Mouse (Mus musculus) forebrain, embryonic 10.5 days (tissue): ENCODE measurements around the gene Ica1. TPM values are rescaled to one million over a fixed set of nuclear protein-coding genes. Genes with fewer than 3 reads are reported as not detected.

Experiments used
- DNase-seq: peaks from one replicate; pipeline ENCODE4 v3.0.0-alpha.2; 2017; ENCODE audit warnings: low spot score; ENCODE audit errors: extremely low spot score
- H3K27ac ChIP-seq: fragments of 300-500 bp; sonication (generic); 2 replicates; pipeline ENCODE4 v1.5.1; 2016; ENCODE audit warnings: mild to moderate bottlenecking
- H3K27me3 ChIP-seq: fragments of 300-500 bp; sonication (generic); 2 replicates; pipeline ENCODE4 v1.6.1; 2016; ENCODE audit warnings: mild to moderate bottlenecking; ENCODE audit not compliant: poor library complexity, severe bottlenecking
- H3K36me3 ChIP-seq: fragments of 300-500 bp; sonication (generic); replicated peaks from 2 replicates; pipeline ENCODE4 v1.6.1; 2016; ENCODE audit warnings: mild to moderate bottlenecking, moderate library complexity
- H3K4me1 ChIP-seq: fragments of 300-500 bp; sonication (generic); 2 replicates; pipeline ENCODE4 v1.6.1; 2016
- H3K4me3 ChIP-seq: fragments of 300-500 bp; sonication (generic); 2 replicates; pipeline ENCODE4 v1.5.1; 2016; ENCODE audit warnings: mild to moderate bottlenecking, moderate library complexity
- H3K9me3 ChIP-seq: fragments of 300-500 bp; sonication (generic); 2 replicates; pipeline ENCODE4 v1.6.1; 2016; ENCODE audit warnings: mild to moderate bottlenecking, moderate library complexity
- WGBS: fragments of 180-500 bp; shearing (Covaris S2); methylation state at CpG from one replicate; pipeline ENCODE4 v1.1.7; 2016; 5-methylcytosine and 5-hydroxymethylcytosine counted together
- polyA plus RNA-seq: library from polyadenylated mRNA; unstranded; fragments of >200 nt; fragmentation: Nextera tagmentation; extraction: Ambion mirVana; gene quantifications from 2 replicates; pipeline ENCODE4 v1.2.1, GENCODE M21; 2016

Ica1 gene
- polyA plus RNA-seq, 1 experiment from 2014 or later, result 15.2 TPM

DNA sequence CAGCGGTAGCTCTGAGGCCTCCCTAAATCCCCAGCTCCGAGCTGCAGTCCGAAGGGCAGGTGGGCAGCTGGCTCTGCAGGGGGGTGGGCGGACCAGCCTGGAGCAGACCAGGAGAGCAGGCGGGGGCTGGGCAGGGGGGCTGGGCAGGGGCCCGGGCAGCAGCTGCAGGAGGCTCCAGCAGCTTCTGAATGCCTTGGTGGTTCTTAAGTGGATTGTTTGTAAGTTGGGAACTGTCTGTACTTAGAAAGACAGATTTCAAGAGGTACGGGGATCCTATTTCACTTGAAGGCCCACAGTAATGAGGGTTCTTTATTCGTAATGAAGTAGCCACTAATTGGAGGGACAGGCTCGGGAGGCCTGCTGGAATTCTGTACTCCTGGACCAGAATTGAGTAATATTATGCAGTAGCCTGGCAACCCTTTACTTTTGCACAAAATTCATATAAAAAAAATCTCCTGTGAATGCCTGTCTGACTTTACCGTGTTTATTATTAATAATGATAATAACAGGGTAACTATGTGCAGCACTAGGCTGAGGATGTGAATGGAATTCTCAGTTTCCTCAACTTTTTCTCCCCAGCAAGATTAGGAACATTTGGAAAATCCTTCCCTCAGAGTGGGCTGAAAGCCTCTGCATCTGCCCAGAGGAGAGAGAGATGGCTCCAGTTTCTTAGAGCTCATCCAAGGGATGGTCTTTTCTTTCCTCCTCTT is 84.2 kb downstream of the Ica1 start:
- WGBS, result 8% methylated on average over 10 of the region's 10 CpGs
- Histone ChIP-seq H3K36me3 (no peaks in the 10 kb centered on the region), H3K27ac (peak overlapping the region; percentile 88), H3K9me3 (no peaks in the 10 kb centered on the region; the same call in 1 of the 2 replicates), H3K4me3 (peak overlapping the region; percentile 22), H3K27me3 (no peaks in the 10 kb centered on the region), H3K4me1 (peaks cover 33% of the 10 kb centered on the region)
- DNase-seq, result peak; percentile 69

DNA sequence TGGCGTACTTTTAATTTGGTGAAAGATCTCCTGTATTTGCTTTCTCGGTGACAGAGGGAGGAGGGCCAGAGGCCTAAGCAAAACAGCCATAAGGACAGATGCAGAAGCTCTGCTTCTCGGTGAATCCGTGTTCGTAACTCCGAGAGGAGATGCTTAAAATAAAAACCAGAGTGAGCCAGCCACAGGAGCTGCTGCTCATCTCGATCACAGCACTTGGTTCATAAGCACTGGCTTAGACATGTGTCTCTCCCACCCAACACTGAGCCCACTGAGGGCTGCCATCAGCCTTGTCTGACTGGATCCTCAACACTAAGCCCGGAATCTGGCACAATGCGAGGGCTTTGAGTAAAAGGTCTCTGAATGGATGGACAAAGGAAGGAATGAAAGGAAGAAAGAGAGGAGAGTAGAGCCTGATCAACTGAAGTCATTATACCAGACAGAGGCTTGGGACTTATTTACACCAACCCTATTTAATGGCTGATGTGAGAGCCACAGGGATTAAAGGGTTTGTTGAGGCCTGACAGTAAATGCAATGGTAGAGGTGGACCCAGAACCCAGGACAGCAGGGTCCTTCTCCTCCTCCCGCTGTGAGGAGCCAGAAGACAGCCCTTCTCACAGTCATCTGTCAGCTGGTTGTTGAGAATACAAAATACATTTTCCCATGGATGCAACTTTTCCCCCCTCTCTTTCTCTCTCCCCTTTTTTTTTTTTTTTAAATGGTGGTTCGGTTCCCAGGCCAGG is 85.0 kb downstream of the Ica1 start:
- peaks cover 33% of the 10 kb centered on the region for H3K4me1 ChIP-seq
- peak overlapping the region; percentile 88 for H3K27ac ChIP-seq
- 23% methylated on average over 11 of the region's 11 CpGs for WGBS
- H3K4me3 ChIP-seq, result peak overlapping the region; percentile 22; the same call in 1 of the 2 replicates
- H3K36me3 ChIP-seq, result no peaks in the 10 kb centered on the region
- no peaks in the 10 kb centered on the region for H3K27me3 ChIP-seq
- DNase-seq, result peak; percentile 35
- no peaks in the 10 kb centered on the region; the same call in 1 of the 2 replicates for H3K9me3 ChIP-seq

DNA sequence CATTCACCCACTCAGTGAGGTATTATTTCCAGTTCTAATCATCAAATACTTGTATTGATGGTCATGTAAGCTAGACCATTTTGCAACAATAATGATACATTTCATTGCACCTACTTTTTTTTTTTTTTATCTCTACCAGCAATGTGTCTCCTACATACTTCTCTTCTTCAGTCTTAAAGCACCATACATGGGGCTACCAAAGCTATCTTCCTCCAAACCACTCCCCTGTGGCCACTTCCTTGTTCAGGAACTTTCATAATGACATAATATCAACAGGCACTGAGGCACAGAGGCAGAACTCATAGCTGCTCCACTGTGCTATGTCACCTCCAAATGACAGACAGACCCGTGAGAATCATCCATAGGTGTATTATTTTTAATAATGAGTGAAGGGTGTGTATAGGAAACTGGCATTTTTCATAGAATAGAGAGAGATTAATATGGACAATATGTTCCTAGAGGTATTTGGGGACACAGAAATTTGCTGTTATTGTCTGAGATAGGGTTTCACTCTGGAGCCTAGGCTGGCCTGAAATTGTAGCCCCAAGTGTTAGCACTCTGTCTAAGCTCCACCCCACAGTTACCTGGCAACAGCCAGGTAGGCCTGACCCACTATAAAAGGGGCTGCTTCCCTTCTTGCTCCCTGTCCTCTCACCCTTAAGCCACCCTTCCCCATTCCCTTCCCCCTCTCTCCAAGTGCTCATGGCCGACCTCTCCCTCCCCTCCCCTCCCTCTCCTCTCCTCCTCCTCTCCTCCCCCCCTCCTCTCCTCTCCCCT is 86.9 kb downstream of the Ica1 start:
- Histone ChIP-seq H3K36me3 (no peaks in the 10 kb centered on the region), H3K9me3 (no peaks in the 10 kb centered on the region; the same call in 1 of the 2 replicates), H3K4me1 (peaks cover 33% of the 10 kb centered on the region), H3K27ac (no peak overlapping the region), H3K4me3 (no peak overlapping the region), H3K27me3 (no peaks in the 10 kb centered on the region)
- 51% methylated on average over 2 of the region's 2 CpGs for WGBS
- no peak for DNase-seq

DNA sequence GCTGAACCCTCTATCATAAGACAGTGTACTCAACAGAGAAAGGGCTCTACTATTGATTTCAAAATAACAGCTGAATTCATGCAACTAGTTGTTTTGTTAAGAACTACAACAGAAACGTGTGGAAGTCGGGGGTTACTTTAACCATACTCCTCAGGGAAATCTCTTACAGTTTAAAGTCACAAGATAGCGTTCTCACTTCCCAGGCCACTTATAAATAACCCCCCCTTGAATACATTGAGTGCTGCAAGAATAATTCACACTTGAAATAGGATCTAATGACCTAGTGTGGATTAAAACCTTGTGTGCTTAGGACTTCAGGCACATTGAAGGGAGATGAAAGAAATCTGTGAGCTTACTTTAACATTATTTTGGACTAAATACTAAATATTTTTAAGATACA is 87.8 kb downstream of the Ica1 start:
- no peak for DNase-seq
- no peaks in the 10 kb centered on the region for H3K27me3 ChIP-seq
- no peaks in the 10 kb centered on the region for H3K36me3 ChIP-seq
- H3K4me1 ChIP-seq, result peaks cover 33% of the 10 kb centered on the region
- 80% methylated on average over 3 of the region's 3 CpGs for WGBS
- H3K27ac ChIP-seq, result no peak overlapping the region
- H3K9me3 ChIP-seq, result no peaks in the 10 kb centered on the region
- no peak overlapping the region for H3K4me3 ChIP-seq

DNA sequence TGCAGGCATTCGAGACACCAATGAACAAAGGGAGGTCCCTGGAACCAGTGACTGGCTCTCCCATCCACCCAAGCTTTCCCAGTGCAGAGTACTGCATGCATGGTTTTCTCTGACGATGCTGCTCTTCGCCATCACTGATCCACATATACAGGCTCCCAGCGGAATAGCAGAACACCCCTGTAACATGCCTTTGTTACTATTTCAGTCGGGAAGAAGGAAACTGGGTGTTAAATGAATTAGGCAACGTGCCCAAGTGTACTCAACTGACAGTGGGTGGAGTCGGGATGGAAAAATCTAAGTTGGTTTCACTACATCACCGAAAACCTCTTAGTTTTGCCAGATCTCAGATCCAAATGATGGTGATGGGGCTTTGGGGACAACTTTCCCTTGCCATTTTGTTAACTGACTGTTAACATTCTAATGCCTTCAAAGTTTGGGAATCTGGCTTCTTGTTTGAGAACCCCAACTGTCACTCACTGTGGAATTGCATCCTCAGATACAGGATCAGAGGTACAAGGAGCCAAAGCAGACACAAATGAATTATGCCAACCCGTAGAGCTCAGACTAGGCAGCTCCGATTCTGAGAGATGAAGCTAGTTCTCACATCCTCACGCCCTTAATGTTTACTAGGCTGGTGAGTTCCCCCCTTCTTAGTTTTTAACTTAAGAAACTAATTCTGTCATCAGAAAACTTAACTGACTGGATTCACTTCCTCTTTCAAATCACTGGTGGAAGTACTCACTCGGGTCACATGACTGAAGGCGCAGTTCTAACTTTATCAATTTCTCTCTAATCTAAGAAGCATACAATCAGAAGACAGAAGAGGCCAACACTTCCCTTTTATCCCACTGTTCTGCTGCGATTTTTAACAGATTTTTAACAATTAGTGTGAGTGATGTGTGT is 91.4 kb downstream of the Ica1 start:
- H3K4me1 ChIP-seq, result peaks cover under 1% of the 10 kb centered on the region; the same call in 1 of the 2 replicates
- no peaks in the 10 kb centered on the region for H3K27me3 ChIP-seq
- 90% methylated on average over 14 of the region's 14 CpGs for WGBS
- no peaks in the 10 kb centered on the region for H3K36me3 ChIP-seq
- DNase-seq, result no peak
- no peak overlapping the region for H3K27ac ChIP-seq
- H3K9me3 ChIP-seq, result no peaks in the 10 kb centered on the region
- no peak overlapping the region for H3K4me3 ChIP-seq

DNA sequence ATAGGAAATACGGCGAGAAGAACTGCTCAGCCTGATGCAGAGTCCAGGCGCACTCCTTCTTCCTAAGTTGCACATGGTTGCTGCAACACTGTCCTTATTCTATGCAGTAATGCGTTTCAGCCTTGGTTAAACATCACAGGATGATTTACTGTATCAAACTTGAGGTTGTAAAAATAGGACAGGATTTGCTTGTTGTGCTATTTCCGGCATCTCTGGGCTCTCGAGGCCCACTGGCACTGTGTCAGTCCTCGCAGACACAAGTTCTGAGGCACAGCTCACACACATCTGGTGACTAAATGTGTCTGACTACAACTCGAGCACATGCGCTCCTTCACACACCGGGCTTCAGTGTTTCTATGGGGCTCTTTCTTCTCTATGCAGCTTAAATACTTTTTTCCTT is 94.9 kb downstream of the Ica1 start:
- H3K36me3 ChIP-seq, result no peaks in the 10 kb centered on the region
- WGBS, result 92% methylated on average over 10 of the region's 10 CpGs
- no peak for DNase-seq

DNA sequence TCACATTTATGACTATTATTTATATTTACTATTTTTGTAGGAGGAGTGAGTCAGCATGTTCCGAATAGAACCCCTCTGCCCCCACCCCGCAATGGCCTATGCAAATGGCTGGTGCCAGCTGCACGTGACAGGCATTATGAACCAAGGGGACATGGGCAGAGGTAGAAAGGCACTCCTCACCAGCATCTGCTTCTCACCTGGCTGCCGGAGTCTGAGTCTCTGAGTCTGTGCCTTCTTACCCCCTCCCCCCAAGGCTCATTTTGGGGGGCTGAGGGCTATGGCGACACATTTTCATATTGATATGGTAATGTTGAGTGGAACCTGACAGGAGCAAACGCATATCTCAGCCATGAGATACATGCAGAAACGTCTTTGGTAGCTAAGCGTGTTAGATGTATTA is 97.4 kb downstream of the Ica1 start:
- H3K9me3 ChIP-seq, result no peaks in the 10 kb centered on the region
- no peaks in the 10 kb centered on the region for H3K4me1 ChIP-seq
- H3K27me3 ChIP-seq, result no peaks in the 10 kb centered on the region
- H3K36me3 ChIP-seq, result no peaks in the 10 kb centered on the region
- WGBS, result 92% methylated on average over 8 of the region's 8 CpGs
- no peak for DNase-seq
- no peak overlapping the region for H3K4me3 ChIP-seq
- H3K27ac ChIP-seq, result no peak overlapping the region

More for the DNA sequence above, 94.9 kb downstream of the Ica1 start:
- H3K27me3 ChIP-seq, result no peaks in the 10 kb centered on the region
- H3K9me3 ChIP-seq, result no peaks in the 10 kb centered on the region
- H3K27ac ChIP-seq, result no peak overlapping the region
- no peak overlapping the region for H3K4me3 ChIP-seq
- H3K4me1 ChIP-seq, result no peaks in the 10 kb centered on the region

DNA sequence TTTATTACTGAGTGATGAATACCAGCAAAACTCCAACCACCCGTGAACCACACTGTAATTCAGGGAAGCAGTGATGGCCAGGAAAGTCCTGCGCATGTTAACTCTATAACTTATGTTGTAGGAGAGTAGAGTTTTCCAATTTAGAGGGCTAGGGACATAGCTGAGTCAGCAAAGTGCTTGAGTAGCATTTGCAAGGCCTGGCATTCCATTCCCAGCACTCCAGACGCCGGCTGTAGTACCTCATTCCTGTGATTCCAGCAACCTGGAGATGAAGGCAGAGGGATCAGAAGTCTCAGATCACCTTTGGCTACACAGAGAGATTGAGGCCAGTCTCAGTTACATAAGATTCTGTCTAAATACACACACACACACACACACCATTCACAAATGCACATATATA is 105.3 kb downstream of the Ica1 start:
- Histone ChIP-seq H3K36me3 (no peaks in the 10 kb centered on the region), H3K4me1 (no peaks in the 10 kb centered on the region), H3K4me3 (no peak overlapping the region), H3K27ac (no peak overlapping the region), H3K9me3 (no peaks in the 10 kb centered on the region), H3K27me3 (no peaks in the 10 kb centered on the region)
- DNase-seq, result no peak
- WGBS, result 91% methylated on average over 4 of the region's 4 CpGs

DNA sequence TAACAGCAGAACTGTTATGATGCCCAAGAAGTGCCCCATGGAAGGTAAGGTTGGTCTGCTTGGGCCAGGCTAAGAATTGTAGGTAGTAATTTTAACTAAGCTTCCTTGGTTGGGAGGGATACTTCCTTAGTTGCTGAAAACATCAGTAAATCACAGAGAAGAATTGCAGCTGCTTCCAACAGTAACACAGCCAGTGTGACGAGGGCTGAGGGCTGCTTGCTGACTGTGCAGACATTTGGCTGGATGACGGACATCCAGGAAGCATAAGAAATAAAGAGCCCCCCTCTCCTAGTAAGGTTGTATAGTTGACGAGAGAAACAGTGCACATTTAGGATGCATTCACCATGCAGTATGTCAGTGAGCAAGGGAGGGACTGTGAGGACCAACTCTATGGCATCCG is 108.9 kb downstream of the Ica1 start:
- no peak overlapping the region for H3K4me3 ChIP-seq
- H3K27ac ChIP-seq, result no peak overlapping the region
- WGBS, result 91% methylated on average over 4 of the region's 4 CpGs
- no peaks in the 10 kb centered on the region for H3K36me3 ChIP-seq
- no peaks in the 10 kb centered on the region for H3K9me3 ChIP-seq
- no peaks in the 10 kb centered on the region for H3K4me1 ChIP-seq
- no peaks in the 10 kb centered on the region for H3K27me3 ChIP-seq
- no peak for DNase-seq

DNA sequence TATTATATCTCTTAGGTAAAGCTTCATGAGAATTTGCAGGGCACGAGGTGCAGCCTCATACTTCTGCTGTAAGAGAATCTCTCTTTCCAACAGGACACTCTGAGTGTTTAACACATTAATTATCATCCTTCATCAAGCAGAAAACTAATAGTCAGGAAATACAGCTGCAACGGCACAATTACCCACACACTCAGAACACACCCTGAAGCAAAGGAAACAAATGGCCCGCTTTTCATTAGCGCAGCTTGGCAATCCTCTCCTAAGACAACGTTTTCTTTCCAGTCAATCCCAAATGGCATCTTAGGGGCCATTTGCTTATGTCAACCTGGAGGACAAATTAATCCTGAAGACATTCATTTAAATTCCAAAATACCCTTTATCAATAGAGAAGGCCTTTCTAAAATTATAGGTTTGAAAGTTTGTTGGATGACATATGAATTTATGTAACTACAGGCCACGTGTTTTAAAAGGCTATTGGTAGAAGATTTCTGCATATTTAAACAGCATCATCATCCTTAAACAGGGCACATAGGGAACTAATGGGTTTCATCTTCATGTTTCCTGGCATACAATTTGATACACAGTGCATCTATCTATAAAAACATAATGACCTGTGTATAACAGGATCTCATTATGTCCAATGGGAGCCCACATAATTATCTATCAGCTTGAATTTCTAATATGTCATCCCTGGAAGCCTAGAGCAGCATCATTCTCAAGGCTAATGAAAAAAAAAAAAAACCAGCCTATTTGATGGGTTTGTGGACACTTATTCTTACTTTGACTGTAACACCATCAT is 110.1 kb downstream of the Ica1 start:
- H3K36me3 ChIP-seq, result no peaks in the 10 kb centered on the region
- peaks cover 4% of the 10 kb centered on the region for H3K4me1 ChIP-seq
- H3K4me3 ChIP-seq, result no peak overlapping the region
- WGBS, result 76% methylated on average over 6 of the region's 6 CpGs
- DNase-seq, result no peak
- H3K9me3 ChIP-seq, result no peaks in the 10 kb centered on the region
- no peaks in the 10 kb centered on the region for H3K27me3 ChIP-seq
- no peak overlapping the region for H3K27ac ChIP-seq

DNA sequence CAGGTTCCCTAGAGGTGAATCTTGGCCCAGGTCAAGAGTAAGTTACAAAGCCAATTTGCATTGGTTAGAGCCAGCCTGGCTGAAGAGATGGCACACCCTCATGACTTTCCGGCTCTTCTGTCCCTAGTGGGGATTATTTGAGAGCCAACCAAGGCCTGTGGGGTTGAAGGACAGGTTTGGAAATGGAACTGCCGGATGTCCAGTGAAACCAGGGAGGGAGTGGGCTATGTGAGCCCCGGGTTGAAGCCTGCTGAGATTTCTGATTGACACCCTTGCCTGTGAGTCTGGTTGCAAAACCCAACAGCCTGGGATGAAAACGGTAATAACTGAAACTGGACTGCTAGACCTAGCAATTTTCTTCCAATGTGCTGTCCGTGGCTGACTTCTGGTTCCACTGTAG is 112.5 kb downstream of the Ica1 start:
- H3K27me3 ChIP-seq, result no peaks in the 10 kb centered on the region
- H3K36me3 ChIP-seq, result no peaks in the 10 kb centered on the region
- peaks cover 28% of the 10 kb centered on the region for H3K4me1 ChIP-seq
- WGBS, result 91% methylated on average over 5 of the region's 5 CpGs
- H3K4me3 ChIP-seq, result no peak overlapping the region
- no peak for DNase-seq
- H3K27ac ChIP-seq, result no peak overlapping the region
- no peaks in the 10 kb centered on the region for H3K9me3 ChIP-seq
